Mouse (Mus musculus): ENCODE data around the gene B830017H08Rik. TPM values are rescaled to one million over a fixed set of nuclear protein-coding genes. Genes with fewer than 3 reads are reported as not detected.

The B830017H08Rik gene
- polyA plus RNA-seq, 1 experiment from 2014 or later, result not detected

DNA sequence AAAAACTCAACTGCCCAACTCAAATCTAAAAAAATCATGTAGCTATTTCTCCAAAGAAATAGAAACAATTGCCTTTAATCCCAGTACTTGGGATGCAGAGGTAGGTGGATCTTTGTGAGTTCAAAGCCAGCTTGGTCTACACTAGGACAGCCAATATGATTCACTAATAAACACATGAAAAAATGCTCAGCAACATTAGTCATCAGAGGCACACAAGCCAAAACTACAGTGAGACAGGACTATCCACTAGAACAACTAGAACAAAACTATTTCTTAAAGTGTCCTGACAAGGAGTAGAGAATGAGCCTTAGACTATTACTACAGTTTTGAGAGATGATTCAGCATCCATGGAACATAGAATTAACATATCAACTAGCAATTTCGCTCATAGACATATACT, 43.2 kb downstream of the B830017H08Rik start:
- Histone ChIP-seq H3K27me3 (ENCODE audit: control insufficient read depth, insufficient read depth, low read length) (no peaks in the 10 kb centered on the region), H3K4me3 (ENCODE audit: low read depth, low read length) (no peak overlapping the region), H3K9ac (ENCODE audit: low read length) (no peak overlapping the region), H3K4me1 (replicated peaks; ENCODE audit: control insufficient read depth, insufficient read depth) (no peaks in the 10 kb centered on the region), H3K27ac (replicated peaks) (no peak overlapping the region), H3K9me3 (ENCODE audit: control insufficient read depth, low read length) (no peaks in the 10 kb centered on the region), H3K36me3 (ENCODE audit: control insufficient read depth, insufficient read depth, low read length) (peaks cover 2% of the 10 kb centered on the region; the same call in 1 of the 2 replicates), H3K4me2 (replicated peaks; ENCODE audit: low read depth) (no peak overlapping the region)
- no peak for TF ChIP-seq EP300 (optimal IDR thresholded peaks at IDR 0.05)
- no peak for TF ChIP-seq CTCF (IDR thresholded peaks at IDR 0.05; ENCODE audit: low read depth)
- ATAC-seq (ENCODE audit: low FRiP score, low TSS enrichment), result no peak
- no peak for DNase-seq (ENCODE audit: low spot score)
- WGBS, result 94% methylated on average over 1 of the region's 1 CpGs

GRCm38 (mm10) chr16:17879571-17879970, 46.6 kb downstream of the B830017H08Rik start:
- no peaks in the 10 kb centered on the region; the same call in 1 of the 2 replicates for H3K36me3 ChIP-seq (ENCODE audit: control insufficient read depth, insufficient read depth, low read length)
- H3K27ac ChIP-seq (replicated peaks), result no peak overlapping the region
- no peak overlapping the region for H3K9ac ChIP-seq (ENCODE audit: low read length)
- no peaks in the 10 kb centered on the region for H3K9me3 ChIP-seq (ENCODE audit: control insufficient read depth, low read length)
- no peaks in the 10 kb centered on the region for H3K27me3 ChIP-seq (ENCODE audit: control insufficient read depth, insufficient read depth, low read length)
- no peaks in the 10 kb centered on the region; the same call in 1 of the 2 replicates for H3K4me1 ChIP-seq (replicated peaks; ENCODE audit: control insufficient read depth, insufficient read depth)
- H3K4me3 ChIP-seq (ENCODE audit: low read depth, low read length), result no peak overlapping the region
- no peak for TF ChIP-seq CTCF (IDR thresholded peaks at IDR 0.05; ENCODE audit: low read depth)
- TF ChIP-seq EP300 (optimal IDR thresholded peaks at IDR 0.05), result no peak
- ATAC-seq (ENCODE audit: low FRiP score, low TSS enrichment) (no peak), DNase-seq (ENCODE audit: low spot score) (no peak)
- no peak overlapping the region for H3K4me2 ChIP-seq (replicated peaks; ENCODE audit: low read depth)
- WGBS, result 77% methylated on average over 4 of the region's 4 CpGs

GRCm38 (mm10) chr16:17882196-17882595, 49.3 kb downstream of the B830017H08Rik start:
- TF ChIP-seq EP300 (optimal IDR thresholded peaks at IDR 0.05) (no peak), CTCF (IDR thresholded peaks at IDR 0.05; ENCODE audit: low read depth) (no peak)
- no peaks in the 10 kb centered on the region for H3K27me3 ChIP-seq (ENCODE audit: control insufficient read depth, insufficient read depth, low read length)
- DNase-seq (ENCODE audit: low spot score), result no peak
- H3K9me3 ChIP-seq (ENCODE audit: control insufficient read depth, low read length), result no peaks in the 10 kb centered on the region
- H3K9ac ChIP-seq (ENCODE audit: low read length), result no peak overlapping the region
- H3K36me3 ChIP-seq (ENCODE audit: control insufficient read depth, insufficient read depth, low read length), result no peaks in the 10 kb centered on the region; the same call in 1 of the 2 replicates
- no peak overlapping the region for H3K4me2 ChIP-seq (replicated peaks; ENCODE audit: low read depth)
- ATAC-seq (ENCODE audit: low FRiP score, low TSS enrichment), result no peak
- H3K27ac ChIP-seq (replicated peaks), result no peak overlapping the region
- no peaks in the 10 kb centered on the region; the same call in 1 of the 2 replicates for H3K4me1 ChIP-seq (replicated peaks; ENCODE audit: control insufficient read depth, insufficient read depth)
- H3K4me3 ChIP-seq (ENCODE audit: low read depth, low read length), result no peak overlapping the region

DNA sequence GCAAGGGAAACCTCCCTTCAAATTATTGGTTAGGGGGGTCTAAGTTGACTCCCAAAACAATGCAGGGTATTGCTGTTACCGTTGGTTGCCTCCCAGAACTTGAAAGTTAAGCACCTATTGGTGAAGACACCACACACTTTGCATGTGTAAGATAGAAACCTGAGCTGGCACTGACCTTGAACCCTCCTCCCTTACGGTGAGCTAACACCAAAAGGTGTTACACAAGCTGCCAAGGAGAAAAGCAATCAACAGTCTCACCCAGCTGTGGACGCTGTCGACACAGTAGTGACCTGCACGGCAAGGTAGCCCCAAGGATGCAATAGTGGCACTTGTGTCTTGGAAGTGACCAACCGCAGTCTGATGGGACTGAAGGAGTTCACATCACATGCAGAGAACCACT, 51.2 kb downstream of the B830017H08Rik start:
- TF ChIP-seq CTCF (IDR thresholded peaks at IDR 0.05; ENCODE audit: low read depth), result no peak
- TF ChIP-seq EP300 (optimal IDR thresholded peaks at IDR 0.05), result no peak
- no peak overlapping the region for H3K27ac ChIP-seq (replicated peaks)
- H3K36me3 ChIP-seq (ENCODE audit: control insufficient read depth, insufficient read depth, low read length), result no peaks in the 10 kb centered on the region; the same call in 1 of the 2 replicates
- 61% methylated on average over 6 of the region's 6 CpGs for WGBS
- no peak overlapping the region for H3K4me3 ChIP-seq (ENCODE audit: low read depth, low read length)
- no peak for ATAC-seq (ENCODE audit: low FRiP score, low TSS enrichment)
- DNase-seq (ENCODE audit: low spot score), result no peak
- no peak overlapping the region for H3K4me2 ChIP-seq (replicated peaks; ENCODE audit: low read depth)
- no peaks in the 10 kb centered on the region for H3K27me3 ChIP-seq (ENCODE audit: control insufficient read depth, insufficient read depth, low read length)
- H3K9me3 ChIP-seq (ENCODE audit: control insufficient read depth, low read length), result no peaks in the 10 kb centered on the region
- no peaks in the 10 kb centered on the region; the same call in 1 of the 2 replicates for H3K4me1 ChIP-seq (replicated peaks; ENCODE audit: control insufficient read depth, insufficient read depth)
- no peak overlapping the region for H3K9ac ChIP-seq (ENCODE audit: low read length)

Other genes with a start within 250 kb of the B830017H08Rik start
- gene Slc7a4, start 249.9 kb upstream of the B830017H08Rik start, polyA plus RNA-seq (2015; fragmentation: Nextera tagmentation; extraction: Ambion mirVana), result 22.8 and 24.4 TPM in 2 replicates
- 7.7 and 9.7 TPM in 2 replicates for gene Smpd4, start 213.8 kb upstream of the B830017H08Rik start, polyA plus RNA-seq (2015; fragmentation: Nextera tagmentation; extraction: Ambion mirVana)
- gene Ccdc74a, start 186.7 kb upstream of the B830017H08Rik start, polyA plus RNA-seq (2015; fragmentation: Nextera tagmentation; extraction: Ambion mirVana), result 4.8 and 4.9 TPM in 2 replicates
- 19.4 and 22.7 TPM in 2 replicates for gene Med15, start 100.2 kb upstream of the B830017H08Rik start, polyA plus RNA-seq (2015; fragmentation: Nextera tagmentation; extraction: Ambion mirVana)
- 32.0 and 34.0 TPM in 2 replicates for gene Klhl22, start 73.5 kb upstream of the B830017H08Rik start, polyA plus RNA-seq (2015; fragmentation: Nextera tagmentation; extraction: Ambion mirVana)
- gene Scarf2, start 35.8 kb upstream of the B830017H08Rik start, polyA plus RNA-seq (2015; fragmentation: Nextera tagmentation; extraction: Ambion mirVana), result 7.8 and 10.7 TPM in 2 replicates
- gene Car15, start 5.2 kb downstream of the B830017H08Rik start, polyA plus RNA-seq (2015; fragmentation: Nextera tagmentation; extraction: Ambion mirVana), result 0.63 and 1.3 TPM in 2 replicates
- 0.07 TPM in 1 of 2 replicates, not detected in the other for gene Gm20518, start 58.5 kb downstream of the B830017H08Rik start, polyA plus RNA-seq (2015; fragmentation: Nextera tagmentation; extraction: Ambion mirVana)
- 0.06 and 0.11 TPM in 2 replicates for gene Tssk1, start 61.1 kb downstream of the B830017H08Rik start, polyA plus RNA-seq (2015; fragmentation: Nextera tagmentation; extraction: Ambion mirVana)
- 38.8 and 40.7 TPM in 2 replicates for gene Dgcr2, start 65.4 kb downstream of the B830017H08Rik start, polyA plus RNA-seq (2015; fragmentation: Nextera tagmentation; extraction: Ambion mirVana)
- 0.07 TPM in 1 of 2 replicates, not detected in the other for gene Tssk2, start 65.5 kb downstream of the B830017H08Rik start, polyA plus RNA-seq (2015; fragmentation: Nextera tagmentation; extraction: Ambion mirVana)
- 15.6 and 17.0 TPM in 2 replicates for gene Ess2, start 78.2 kb downstream of the B830017H08Rik start, polyA plus RNA-seq (2015; fragmentation: Nextera tagmentation; extraction: Ambion mirVana)
- 0.21 and 0.23 TPM in 2 replicates for gene Gsc2, start 81.9 kb downstream of the B830017H08Rik start, polyA plus RNA-seq (2015; fragmentation: Nextera tagmentation; extraction: Ambion mirVana)
- gene Slc25a1, start 95.1 kb downstream of the B830017H08Rik start, polyA plus RNA-seq (2015; fragmentation: Nextera tagmentation; extraction: Ambion mirVana), result 219 and 245 TPM in 2 replicates
- not detected in 2 replicates for gene Vpreb2, start 147.3 kb downstream of the B830017H08Rik start, polyA plus RNA-seq (2015; fragmentation: Nextera tagmentation; extraction: Ambion mirVana)
- 82.8 and 85.8 TPM in 2 replicates for gene Dgcr6, start 219.7 kb downstream of the B830017H08Rik start, polyA plus RNA-seq (2015; fragmentation: Nextera tagmentation; extraction: Ambion mirVana)

Data from stomach, postnatal 0 days (tissue).